Mouse (Mus musculus) heart, embryonic 11.5 days (tissue): ENCODE results near the gene Nacc2. TPM values are rescaled to one million over a fixed set of nuclear protein-coding genes. Genes with fewer than 3 reads are reported as not detected.

Experiments used
- ATAC-seq: fragments of 200-750 bp; cut with Nextera tagmentation; replicated peaks from 2 replicates; pipeline ENCODE4 v1.8.0; 2017; ENCODE audit warnings: moderate library complexity; ENCODE audit not compliant: insufficient number of reproducible peaks, low FRiP score, low TSS enrichment
- H3K27ac ChIP-seq: fragments of 300-500 bp; sonication (generic); 2 replicates; pipeline ENCODE4 v1.5.1; 2014; ENCODE audit warnings: mild to moderate bottlenecking, low read depth, low read length
- H3K27me3 ChIP-seq: fragments of 300-500 bp; sonication (generic); 2 replicates; pipeline ENCODE4 v1.6.1; 2014; ENCODE audit warnings: mild to moderate bottlenecking, low read length, mixed read lengths; ENCODE audit not compliant: control insufficient read depth, insufficient read depth
- H3K36me3 ChIP-seq: fragments of 300-500 bp; sonication (generic); 2 replicates; pipeline ENCODE4 v1.6.1; 2014; ENCODE audit warnings: mild to moderate bottlenecking, low read length, moderate library complexity, mixed read lengths; ENCODE audit not compliant: control insufficient read depth, insufficient read depth
- H3K4me1 ChIP-seq: fragments of 300-500 bp; sonication (generic); 2 replicates; pipeline ENCODE4 v1.6.1; 2014; ENCODE audit warnings: low read length; ENCODE audit not compliant: control insufficient read depth, insufficient read depth
- H3K4me2 ChIP-seq: fragments of 300-500 bp; sonication (generic); 2 replicates; pipeline ENCODE4 v1.6.1; 2014; ENCODE audit warnings: mild to moderate bottlenecking, moderate library complexity
- H3K4me3 ChIP-seq: fragments of 300-500 bp; sonication (generic); 2 replicates; pipeline ENCODE4 v1.5.1; 2014; ENCODE audit warnings: low read depth, low read length
- H3K9ac ChIP-seq: fragments of 300-500 bp; sonication (generic); 2 replicates; pipeline ENCODE4 v1.6.1; 2014; ENCODE audit warnings: mild to moderate bottlenecking, low read depth, low read length, moderate library complexity
- H3K9me3 ChIP-seq: fragments of 300-500 bp; sonication (generic); replicated peaks from 2 replicates; pipeline ENCODE4 v1.6.1; 2016; ENCODE audit warnings: low read length; ENCODE audit not compliant: control insufficient read depth
- WGBS: fragments of 180-500 bp; shearing (Covaris S2); extraction: QIAGEN DNeasy Blood & Tissue Kit; methylation state at CpG from one replicate; pipeline ENCODE4 v1.1.7; 2014; ENCODE audit not compliant: insufficient replicate concordance; 5-methylcytosine and 5-hydroxymethylcytosine counted together
- polyA plus RNA-seq: library from polyadenylated mRNA; unstranded; fragments of >200 nt; fragmentation: Nextera tagmentation; extraction: Ambion mirVana; gene quantifications from 2 replicates; pipeline ENCODE4 v1.2.1, GENCODE M21; 2014

Gene Nacc2
- polyA plus RNA-seq, 1 experiment from 2014 or later = 3.4 TPM

DNA sequence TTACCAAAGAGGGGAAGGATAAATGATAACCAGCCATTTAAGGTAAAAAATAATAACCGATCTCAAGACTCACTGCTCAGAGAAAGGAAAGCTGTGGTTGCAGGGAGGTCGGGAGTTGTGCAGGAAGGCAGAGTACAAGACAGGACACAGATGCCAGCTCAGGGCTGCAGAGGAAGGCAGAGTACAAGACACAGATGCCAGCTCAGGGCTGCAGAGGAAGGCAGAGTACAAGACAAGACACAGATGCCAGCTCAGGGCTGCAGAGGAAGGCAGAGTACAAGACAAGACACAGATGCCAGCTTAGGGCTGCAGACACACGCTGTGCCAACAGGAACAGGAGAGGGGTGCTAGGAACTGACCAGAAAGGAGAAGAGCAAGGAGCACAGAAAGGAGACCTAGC is 42.2 kb downstream of the Nacc2 start:
- H3K4me2 ChIP-seq = no peak overlapping the region
- H3K9me3 ChIP-seq = no peaks in the 10 kb centered on the region
- H3K4me3 ChIP-seq = no peak overlapping the region
- no peaks in the 10 kb centered on the region for H3K27me3 ChIP-seq
- no peak for ATAC-seq
- no peaks in the 10 kb centered on the region for H3K36me3 ChIP-seq
- 76% methylated on average over 3 of the region's 3 CpGs for WGBS
- H3K9ac ChIP-seq = no peak overlapping the region
- no peaks in the 10 kb centered on the region for H3K4me1 ChIP-seq
- H3K27ac ChIP-seq = no peak overlapping the region

- no peak overlapping the region for H3K4me2 ChIP-seq
- no peak overlapping the region for H3K4me3 ChIP-seq
- ATAC-seq = no peak
- no peak overlapping the region for H3K9ac ChIP-seq
- 77% methylated on average over 4 of the region's 4 CpGs for WGBS
- no peak overlapping the region for H3K27ac ChIP-seq
- no peaks in the 10 kb centered on the region for H3K9me3 ChIP-seq
- no peaks in the 10 kb centered on the region for H3K36me3 ChIP-seq
- H3K4me1 ChIP-seq = no peaks in the 10 kb centered on the region
- no peaks in the 10 kb centered on the region for H3K27me3 ChIP-seq
Observed at GRCm38 (mm10) chr2:26079409-26079808, 43.6 kb downstream of the Nacc2 start.

GRCm38 (mm10) chr2:26077068-26077467 is 46.0 kb downstream of the Nacc2 start:
- WGBS = 80% methylated on average over 4 of the region's 4 CpGs
- no peak overlapping the region for H3K4me2 ChIP-seq
- no peaks in the 10 kb centered on the region for H3K9me3 ChIP-seq
- H3K27me3 ChIP-seq = no peaks in the 10 kb centered on the region
- ATAC-seq = no peak
- H3K4me3 ChIP-seq = no peak overlapping the region
- no peak overlapping the region for H3K9ac ChIP-seq
- H3K36me3 ChIP-seq = no peaks in the 10 kb centered on the region
- H3K4me1 ChIP-seq = no peaks in the 10 kb centered on the region
- H3K27ac ChIP-seq = no peak overlapping the region

DNA sequence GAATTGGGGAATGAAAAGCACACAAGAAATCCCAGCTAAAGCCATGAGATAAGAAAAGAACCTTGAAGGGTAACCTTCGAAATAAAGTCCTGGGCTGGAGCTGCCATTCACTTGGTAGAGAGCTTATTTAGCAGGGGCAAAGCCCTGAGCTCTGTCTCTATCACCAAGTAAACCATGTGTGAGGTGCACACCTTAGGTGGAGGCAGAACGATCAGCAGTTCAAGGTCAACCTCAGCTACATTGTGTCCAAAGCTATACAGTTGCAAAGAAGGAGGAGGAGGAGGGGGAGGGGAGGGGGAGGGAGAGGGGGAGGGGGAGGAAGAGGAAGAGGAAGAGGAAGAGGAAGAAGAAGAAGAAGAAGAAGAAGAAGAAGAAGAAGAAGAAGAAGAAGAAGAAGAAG is 46.9 kb downstream of the Nacc2 start:
- no peaks in the 10 kb centered on the region for H3K9me3 ChIP-seq
- no peak overlapping the region for H3K4me2 ChIP-seq
- no peaks in the 10 kb centered on the region for H3K4me1 ChIP-seq
- no peaks in the 10 kb centered on the region for H3K27me3 ChIP-seq
- WGBS = 56% methylated on average over 2 of the region's 2 CpGs
- no peak overlapping the region for H3K4me3 ChIP-seq
- no peak for ATAC-seq
- H3K36me3 ChIP-seq = no peaks in the 10 kb centered on the region
- H3K9ac ChIP-seq = no peak overlapping the region
- no peak overlapping the region for H3K27ac ChIP-seq

GRCm38 (mm10) chr2:26074551-26074950 is 48.5 kb downstream of the Nacc2 start:
- Histone ChIP-seq H3K4me1 (no peaks in the 10 kb centered on the region), H3K9ac (no peak overlapping the region), H3K9me3 (no peaks in the 10 kb centered on the region), H3K27me3 (no peaks in the 10 kb centered on the region), H3K4me2 (no peak overlapping the region), H3K36me3 (no peaks in the 10 kb centered on the region), H3K4me3 (no peak overlapping the region), H3K27ac (no peak overlapping the region)
- 72% methylated on average over 5 of the region's 5 CpGs for WGBS
- no peak for ATAC-seq

- Histone ChIP-seq H3K4me1 (peaks cover 8% of the 10 kb centered on the region), H3K27ac (no peak overlapping the region), H3K9ac (no peak overlapping the region), H3K36me3 (no peaks in the 10 kb centered on the region), H3K27me3 (no peaks in the 10 kb centered on the region), H3K4me2 (no peak overlapping the region), H3K4me3 (no peak overlapping the region), H3K9me3 (no peaks in the 10 kb centered on the region)
- WGBS = 79% methylated on average over 1 of the region's 1 CpGs
- no peak for ATAC-seq
Observed at GRCm38 (mm10) chr2:26068592-26068991, 54.4 kb downstream of the Nacc2 start.

- no peak for ATAC-seq
- Histone ChIP-seq H3K4me1 (peaks cover 8% of the 10 kb centered on the region), H3K9me3 (no peaks in the 10 kb centered on the region), H3K27me3 (no peaks in the 10 kb centered on the region), H3K9ac (no peak overlapping the region), H3K36me3 (no peaks in the 10 kb centered on the region), H3K4me2 (no peak overlapping the region), H3K27ac (no peak overlapping the region), H3K4me3 (no peak overlapping the region)
- WGBS = 64% methylated on average over 7 of the region's 7 CpGs
Observed at GRCm38 (mm10) chr2:26068175-26068574, 54.8 kb downstream of the Nacc2 start.

GRCm38 (mm10) chr2:26066527-26066926 is 56.5 kb downstream of the Nacc2 start:
- Histone ChIP-seq H3K27ac (no peak overlapping the region), H3K4me3 (no peak overlapping the region), H3K9me3 (no peaks in the 10 kb centered on the region), H3K4me2 (no peak overlapping the region), H3K27me3 (no peaks in the 10 kb centered on the region), H3K36me3 (no peaks in the 10 kb centered on the region), H3K9ac (no peak overlapping the region), H3K4me1 (peaks cover 10% of the 10 kb centered on the region)
- no peak for ATAC-seq
- 75% methylated on average over 14 of the region's 14 CpGs for WGBS

DNA sequence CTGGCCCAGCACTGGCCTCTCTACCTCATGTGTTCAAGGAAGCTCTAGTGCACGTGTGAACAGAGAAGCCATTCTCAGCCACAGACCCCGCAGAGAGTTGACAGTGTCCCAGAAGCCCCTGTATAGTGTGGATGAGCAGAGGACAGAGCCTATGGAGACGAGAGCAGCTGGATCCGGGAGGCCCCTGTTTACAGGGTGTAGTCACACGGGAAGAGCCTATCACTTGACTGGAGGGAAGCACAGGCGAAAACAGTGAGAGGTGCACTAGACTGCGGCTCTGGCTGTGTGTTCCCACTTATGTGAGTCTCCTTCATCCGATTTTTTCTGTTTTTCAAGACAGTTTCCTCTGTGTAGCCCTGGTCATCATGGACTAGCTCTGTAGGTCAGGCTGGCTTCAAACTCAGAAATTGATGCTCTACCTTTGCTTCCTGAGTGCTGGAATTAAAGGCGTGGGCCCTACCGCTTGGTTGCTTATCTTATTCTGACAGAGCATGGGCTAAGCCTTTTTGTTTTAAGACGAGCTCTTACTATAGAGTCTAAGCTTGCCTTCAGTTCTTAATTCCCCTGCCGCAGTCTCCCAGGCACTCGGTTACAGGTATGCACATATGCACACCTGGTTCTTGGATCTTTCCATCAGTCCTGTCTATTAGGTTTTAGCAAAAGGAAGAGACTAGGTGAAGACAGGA is 60.1 kb downstream of the Nacc2 start:
- Histone ChIP-seq H3K4me3 (no peak overlapping the region), H3K27me3 (no peaks in the 10 kb centered on the region), H3K36me3 (no peaks in the 10 kb centered on the region), H3K4me2 (no peak overlapping the region), H3K27ac (no peak overlapping the region), H3K9me3 (no peaks in the 10 kb centered on the region), H3K9ac (no peak overlapping the region), H3K4me1 (peaks cover 10% of the 10 kb centered on the region)
- ATAC-seq = no peak
- 67% methylated on average over 13 of the region's 13 CpGs for WGBS
